Mouse (Mus musculus): Measurements from ENCODE around the gene Cfd. TPM values are rescaled to one million over a fixed set of nuclear protein-coding genes. Genes with fewer than 3 reads are reported as not detected.
A peak's percentile ranks its signal among the peaks of the same experiment; 100 is the strongest.

Cfd gene
- polyA plus RNA-seq, 1 experiment from 2014 or later, result not detected

GRCm38 (mm10) chr10:79862925-79863324, 27.7 kb upstream of the Cfd start:
- Histone ChIP-seq H3K4me1 (peaks cover 54% of the 10 kb centered on the region), H3K27me3 (replicated peaks) (no peaks in the 10 kb centered on the region), H3K27ac (replicated peaks) (no peak overlapping the region), H3K36me3 (peaks cover 83% of the 10 kb centered on the region), H3K9ac (replicated peaks) (no peak overlapping the region), H3K4me2 (no peak overlapping the region), H3K9me3 (replicated peaks) (no peaks in the 10 kb centered on the region), H3K4me3 (replicated peaks) (no peak overlapping the region)
- 76% methylated on average over 10 of the region's 10 CpGs for WGBS
- no peak for ATAC-seq (ENCODE audit: low FRiP score)

DNA sequence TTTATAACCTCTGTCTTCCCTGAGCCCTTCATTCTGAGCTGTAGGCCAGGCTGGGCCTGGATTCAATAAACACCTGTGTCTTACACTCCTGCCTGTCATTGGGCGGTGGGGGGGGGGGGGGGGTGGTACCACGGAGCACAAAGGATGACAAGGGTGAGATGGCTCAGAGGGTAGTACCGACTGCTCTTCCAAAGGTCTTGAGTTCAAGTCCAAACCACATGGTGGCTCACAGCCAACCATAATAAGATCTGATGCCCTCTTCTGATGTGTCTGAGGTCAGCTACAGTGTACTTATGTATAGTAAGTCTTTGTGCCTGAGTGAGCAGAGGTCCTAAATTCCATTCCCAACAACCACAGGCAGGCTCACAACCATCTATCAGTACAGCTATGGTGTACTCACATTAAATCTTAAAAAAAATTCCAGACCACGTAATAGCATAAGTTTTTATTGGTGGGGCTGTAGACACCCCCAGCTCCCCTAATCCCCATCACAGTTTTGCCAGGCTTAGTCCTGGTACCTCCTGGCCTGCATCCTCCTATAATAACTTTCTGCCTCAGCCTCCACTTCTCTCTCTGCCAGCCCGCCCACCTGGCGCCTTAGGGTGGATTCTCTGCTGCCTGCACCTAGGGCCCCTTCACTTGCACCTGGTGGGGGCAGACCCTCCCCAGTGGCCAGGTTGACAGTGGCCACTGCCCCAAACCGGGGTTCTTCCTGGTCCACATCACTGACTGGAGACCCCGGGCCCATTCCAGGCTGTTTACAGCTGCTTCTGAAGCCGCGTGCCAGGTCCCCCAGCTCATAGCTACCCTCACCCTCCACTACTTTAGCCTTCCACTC, 26.1 kb upstream of the Cfd start:
- H3K27ac ChIP-seq (replicated peaks), result peak overlapping the region; percentile 51; the same call in 1 of the 2 replicates
- H3K9me3 ChIP-seq (replicated peaks), result no peaks in the 10 kb centered on the region
- peaks cover 45% of the 10 kb centered on the region for H3K4me1 ChIP-seq
- H3K4me3 ChIP-seq (replicated peaks), result no peak overlapping the region
- H3K36me3 ChIP-seq, result peaks cover 76% of the 10 kb centered on the region
- peak; percentile 9; the same call in 1 of the 2 replicates for ATAC-seq (ENCODE audit: low FRiP score)
- 63% methylated on average over 8 of the region's 10 CpGs for WGBS
- no peak overlapping the region; the same call in 1 of the 2 replicates for H3K4me2 ChIP-seq
- no peaks in the 10 kb centered on the region for H3K27me3 ChIP-seq (replicated peaks)
- peak overlapping the region; percentile 20; the same call in 1 of the 2 replicates for H3K9ac ChIP-seq (replicated peaks)

- Histone ChIP-seq H3K4me2 (no peak overlapping the region), H3K36me3 (peaks cover 75% of the 10 kb centered on the region), H3K4me3 (replicated peaks) (no peak overlapping the region), H3K27me3 (replicated peaks) (no peaks in the 10 kb centered on the region), H3K9me3 (replicated peaks) (no peaks in the 10 kb centered on the region), H3K4me1 (peaks cover 46% of the 10 kb centered on the region), H3K27ac (replicated peaks) (peak overlapping the region; percentile 51; the same call in 1 of the 2 replicates), H3K9ac (replicated peaks) (peak overlapping the region; percentile 20; the same call in 1 of the 2 replicates)
- WGBS, result 64% methylated on average over 12 of the region's 12 CpGs
- peak; percentile 6 for ATAC-seq (ENCODE audit: low FRiP score)
Observed at GRCm38 (mm10) chr10:79865189-79865601, 25.5 kb upstream of the Cfd start.

- Histone ChIP-seq H3K9me3 (replicated peaks) (no peaks in the 10 kb centered on the region), H3K4me1 (peaks cover 48% of the 10 kb centered on the region), H3K4me3 (replicated peaks) (no peak overlapping the region), H3K36me3 (peaks cover 68% of the 10 kb centered on the region), H3K27me3 (replicated peaks) (no peaks in the 10 kb centered on the region), H3K27ac (replicated peaks) (peak overlapping the region; percentile 50), H3K9ac (replicated peaks) (no peak overlapping the region), H3K4me2 (no peak overlapping the region)
- no peak for ATAC-seq (ENCODE audit: low FRiP score)
- 74% methylated on average over 19 of the region's 19 CpGs for WGBS
Observed at GRCm38 (mm10) chr10:79865801-79866295, 24.8 kb upstream of the Cfd start.

DNA sequence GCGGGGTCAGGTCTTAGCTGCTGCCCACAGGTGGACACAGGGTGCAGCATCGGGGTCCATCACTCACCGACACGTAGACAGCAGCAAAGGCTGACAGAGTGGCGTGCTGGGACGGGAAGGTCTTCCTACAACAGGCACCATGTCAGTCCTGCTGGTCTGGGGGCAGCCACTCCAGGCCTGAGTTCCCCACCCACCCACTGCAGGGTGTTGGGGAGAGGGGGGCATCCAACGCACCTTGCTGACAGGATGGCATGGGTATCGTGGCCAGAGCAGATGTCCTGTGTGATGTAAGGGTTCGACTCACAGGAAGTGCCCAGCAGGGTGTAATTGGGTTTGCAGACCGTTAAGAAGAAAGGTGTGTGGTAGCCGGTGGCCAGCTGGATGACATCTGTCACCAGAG, 24.1 kb upstream of the Cfd start:
- Histone ChIP-seq H3K4me3 (replicated peaks) (no peak overlapping the region), H3K27me3 (replicated peaks) (no peaks in the 10 kb centered on the region), H3K36me3 (peaks cover 64% of the 10 kb centered on the region), H3K4me1 (peaks cover 55% of the 10 kb centered on the region), H3K9ac (replicated peaks) (no peak overlapping the region), H3K4me2 (no peak overlapping the region), H3K9me3 (replicated peaks) (no peaks in the 10 kb centered on the region), H3K27ac (replicated peaks) (no peak overlapping the region; the same call in 1 of the 2 replicates)
- WGBS, result 71% methylated on average over 11 of the region's 11 CpGs
- ATAC-seq (ENCODE audit: low FRiP score), result no peak

GRCm38 (mm10) chr10:79871845-79872244, 18.8 kb upstream of the Cfd start:
- H3K4me3 ChIP-seq (replicated peaks), result peak overlapping the region; percentile 70

GRCm38 (mm10) chr10:79872862-79873261, 17.8 kb upstream of the Cfd start:
- 40% methylated on average over 3 of the region's 3 CpGs for WGBS
- peaks cover 50% of the 10 kb centered on the region for H3K4me1 ChIP-seq
- ATAC-seq (ENCODE audit: low FRiP score), result no peak
- no peaks in the 10 kb centered on the region for H3K9me3 ChIP-seq (replicated peaks)
- H3K4me3 ChIP-seq (replicated peaks), result peak overlapping the region; percentile 70
- H3K27ac ChIP-seq (replicated peaks), result peak overlapping the region; percentile 91
- peak overlapping the region; percentile 95 for H3K9ac ChIP-seq (replicated peaks)
- H3K27me3 ChIP-seq (replicated peaks), result no peaks in the 10 kb centered on the region
- H3K36me3 ChIP-seq, result peaks cover 15% of the 10 kb centered on the region
- H3K4me2 ChIP-seq, result peak overlapping the region; percentile 89

More at GRCm38 (mm10) chr10:79871845-79872244, 18.8 kb upstream of the Cfd start:
- WGBS, result 80% methylated on average over 8 of the region's 8 CpGs
- no peak for ATAC-seq (ENCODE audit: low FRiP score)
- peaks cover 56% of the 10 kb centered on the region for H3K4me1 ChIP-seq
- H3K27ac ChIP-seq (replicated peaks), result no peak overlapping the region; the same call in 1 of the 2 replicates
- no peaks in the 10 kb centered on the region for H3K9me3 ChIP-seq (replicated peaks)
- peak overlapping the region; percentile 89 for H3K4me2 ChIP-seq
- no peak overlapping the region for H3K9ac ChIP-seq (replicated peaks)
- H3K36me3 ChIP-seq, result peaks cover 21% of the 10 kb centered on the region
- H3K27me3 ChIP-seq (replicated peaks), result no peaks in the 10 kb centered on the region

- peak; percentile 4; the same call in 1 of the 2 replicates for ATAC-seq (ENCODE audit: low FRiP score)
- Histone ChIP-seq H3K9ac (replicated peaks) (peak overlapping the region; percentile 95), H3K36me3 (peaks cover 14% of the 10 kb centered on the region), H3K4me1 (peaks cover 50% of the 10 kb centered on the region), H3K9me3 (replicated peaks) (no peaks in the 10 kb centered on the region), H3K27ac (replicated peaks) (peak overlapping the region; percentile 91), H3K4me3 (replicated peaks) (peak overlapping the region; percentile 70), H3K27me3 (replicated peaks) (no peaks in the 10 kb centered on the region), H3K4me2 (peak overlapping the region; percentile 89)
- WGBS, result 3% methylated on average over 6 of the region's 6 CpGs
Observed at GRCm38 (mm10) chr10:79873313-79873712, 17.3 kb upstream of the Cfd start.

DNA sequence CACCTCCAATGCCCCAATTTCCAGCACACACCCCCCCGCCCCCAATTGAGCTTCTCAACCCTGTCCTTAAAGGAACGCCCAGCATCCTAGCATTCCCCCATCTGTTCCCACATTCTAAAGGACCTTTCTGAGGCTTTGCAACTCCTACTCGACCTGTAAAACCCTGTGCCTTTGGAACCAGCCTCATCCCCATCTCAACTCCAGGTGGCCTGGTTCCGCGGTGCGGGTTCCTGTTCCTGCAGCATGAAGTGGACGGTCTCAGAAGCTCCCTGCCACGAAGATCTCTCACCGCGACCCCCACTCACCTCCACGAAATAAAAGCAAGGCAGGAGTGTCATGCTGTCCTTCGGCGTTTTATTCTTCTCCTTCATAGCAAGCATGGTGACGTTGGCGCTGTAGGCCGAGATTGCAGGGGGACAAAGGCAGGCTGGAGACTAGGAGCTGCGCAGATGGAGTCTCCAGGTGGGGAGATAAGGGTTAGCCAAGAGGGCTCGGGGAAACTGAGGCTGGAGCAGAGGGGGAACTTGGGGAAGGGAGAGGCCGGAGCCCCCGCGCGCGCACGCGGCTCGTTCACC, 16.9 kb upstream of the Cfd start:
- peaks cover 50% of the 10 kb centered on the region for H3K4me1 ChIP-seq
- peak overlapping the region; percentile 91 for H3K27ac ChIP-seq (replicated peaks)
- peak; percentile 8 for ATAC-seq (ENCODE audit: low FRiP score)
- H3K9ac ChIP-seq (replicated peaks), result peak overlapping the region; percentile 95
- H3K36me3 ChIP-seq, result peaks cover 13% of the 10 kb centered on the region
- no peaks in the 10 kb centered on the region for H3K27me3 ChIP-seq (replicated peaks)
- WGBS, result 1% methylated on average over 26 of the region's 26 CpGs
- peak overlapping the region; percentile 89 for H3K4me2 ChIP-seq
- peak overlapping the region; percentile 70 for H3K4me3 ChIP-seq (replicated peaks)
- no peaks in the 10 kb centered on the region for H3K9me3 ChIP-seq (replicated peaks)

GRCm38 (mm10) chr10:79874290-79874862, 16.3 kb upstream of the Cfd start, which contains the start of the genes Prtn3 and Plppr3:
Gene Prtn3 (plus strand): TSS chr10:79874476.
Gene Plppr3 (minus strand): TSS chr10:79874634.
- Histone ChIP-seq H3K36me3 (peaks cover 13% of the 10 kb centered on the region), H3K27ac (replicated peaks) (peak within 1 kb of the TSS; percentile 91), H3K4me1 (peaks cover 45% of the 10 kb centered on the region), H3K9me3 (replicated peaks) (no peaks in the 10 kb centered on the region), H3K4me2 (peak within 1 kb of the TSS; percentile 89), H3K4me3 (replicated peaks) (peak within 1 kb of the TSS; percentile 70), H3K9ac (replicated peaks) (peak within 1 kb of the TSS; percentile 95), H3K27me3 (replicated peaks) (no peaks in the 10 kb centered on the region)
- peak; percentile 94 for ATAC-seq (ENCODE audit: low FRiP score)
- 0% methylated on average over 41 of the region's 57 CpGs for WGBS

GRCm38 (mm10) chr10:79877174-79877573, 13.5 kb upstream of the Cfd start:
- H3K36me3 ChIP-seq, result no peaks in the 10 kb centered on the region
- no peaks in the 10 kb centered on the region for H3K9me3 ChIP-seq (replicated peaks)
- H3K27me3 ChIP-seq (replicated peaks), result peaks cover 4% of the 10 kb centered on the region; the same call in 1 of the 2 replicates
- no peak overlapping the region for H3K9ac ChIP-seq (replicated peaks)
- H3K4me2 ChIP-seq, result no peak overlapping the region
- no peak overlapping the region for H3K27ac ChIP-seq (replicated peaks)
- 67% methylated on average over 1 of the region's 1 CpGs for WGBS
- peaks cover 23% of the 10 kb centered on the region for H3K4me1 ChIP-seq
- ATAC-seq (ENCODE audit: low FRiP score), result no peak
- no peak overlapping the region for H3K4me3 ChIP-seq (replicated peaks)
